Mouse (Mus musculus) right cerebral cortex, postnatal 14 days (tissue): ENCODE measurements around the gene Txn1.

ENCODE experiments used
- DNase-seq: peaks from one replicate; pipeline ENCODE4 v3.0.0; 2022

Gene Txn1

GRCm38 (mm10) chr4:57937292-57937691 lies 18.9 kb downstream of the Txn1 start:
- no peak for DNase-seq

- DNase-seq = no peak
These were observed 22.0 kb downstream of the Txn1 start for GRCm38 (mm10) chr4:57934181-57934580.

- no peak for DNase-seq
These were observed 25.5 kb downstream of the Txn1 start for GRCm38 (mm10) chr4:57930559-57931170.

GRCm38 (mm10) chr4:57927464-57928205 lies 28.6 kb downstream of the Txn1 start:
- DNase-seq = no peak

- no peak for DNase-seq
These were observed 31.6 kb downstream of the Txn1 start for GRCm38 (mm10) chr4:57924556-57925071.

- DNase-seq = no peak
These were observed 34.0 kb downstream of the Txn1 start for GRCm38 (mm10) chr4:57922171-57922570.

- DNase-seq = no peak
These were observed 35.7 kb downstream of the Txn1 start for GRCm38 (mm10) chr4:57920522-57920921.

GRCm38 (mm10) chr4:57919494-57920423 lies 36.5 kb downstream of the Txn1 start:
- no peak for DNase-seq

- no peak for DNase-seq
These were observed 39.5 kb downstream of the Txn1 start for GRCm38 (mm10) chr4:57916711-57917110.

GRCm38 (mm10) chr4:57916201-57916661 lies 40.0 kb downstream of the Txn1 start, which contains the start of gene D630039A03Rik:
Gene D630039A03Rik (minus strand): TSS chr4:57916297.
- no peak for DNase-seq

- DNase-seq = no peak
These were observed 40.8 kb downstream of the Txn1 start for GRCm38 (mm10) chr4:57915216-57915965.

- no peak for DNase-seq
These were observed 41.7 kb downstream of the Txn1 start for GRCm38 (mm10) chr4:57914193-57915190.

- no peak for DNase-seq
These were observed 43.2 kb downstream of the Txn1 start for GRCm38 (mm10) chr4:57913021-57913420.

GRCm38 (mm10) chr4:57908860-57909259 lies 47.4 kb downstream of the Txn1 start:
- DNase-seq = no peak

- DNase-seq = no peak
These were observed 49.5 kb downstream of the Txn1 start for GRCm38 (mm10) chr4:57906708-57907107.

- no peak for DNase-seq
These were observed 51.6 kb downstream of the Txn1 start for GRCm38 (mm10) chr4:57904638-57905037.

- peak; percentile 69 for DNase-seq
These were observed 52.0 kb downstream of the Txn1 start for GRCm38 (mm10) chr4:57904211-57904610.

GRCm38 (mm10) chr4:57902619-57903018 lies 53.6 kb downstream of the Txn1 start:
- no peak for DNase-seq

GRCm38 (mm10) chr4:57901210-57901609 lies 55.0 kb downstream of the Txn1 start:
- DNase-seq = peak; percentile 58

- DNase-seq = no peak
These were observed 59.6 kb downstream of the Txn1 start for GRCm38 (mm10) chr4:57896631-57897030.

GRCm38 (mm10) chr4:57895902-57896301 lies 60.3 kb downstream of the Txn1 start:
- DNase-seq = no peak
